Mouse (Mus musculus) skeletal muscle tissue, adult 2 months (tissue): ENCODE results near the gene Itgb2l.
A peak's percentile ranks its signal among the peaks of the same experiment; 100 is the strongest.
"Not testable (repeated sequence)": the region's sequence is repeated elsewhere in the genome, so short reads cannot be mapped to it uniquely, and the experiment has no call there.

Source experiments
- DNase-seq: peaks from one replicate; pipeline ENCODE4 v3.0.0-alpha.2; 2012; ENCODE audit warnings: low read depth, low spot score

Itgb2l gene

DNA sequence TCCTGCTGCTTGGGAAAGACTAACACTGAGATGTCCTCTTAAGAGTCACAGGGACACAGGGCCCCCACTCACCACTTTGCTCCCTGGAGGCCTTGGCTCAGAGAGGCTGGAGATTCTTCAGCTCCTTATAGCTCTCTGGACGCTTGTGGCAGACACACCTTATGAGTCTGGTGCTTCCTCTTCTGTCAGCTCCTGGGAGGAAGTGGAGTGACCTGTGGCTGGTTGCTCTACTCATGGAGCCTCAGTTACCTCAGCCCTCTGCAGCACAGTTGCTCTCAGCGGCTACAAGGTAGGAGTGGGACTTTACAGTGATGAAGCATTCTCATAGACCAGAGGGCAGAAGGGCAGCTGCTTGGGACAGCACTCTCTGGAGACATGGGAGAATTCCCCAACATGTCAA, at the start of gene Itgb2l:
Itgb2l (minus strand) TSS at position 152 of the 400 bp plus-strand sequence.
- no peak for DNase-seq

DNA sequence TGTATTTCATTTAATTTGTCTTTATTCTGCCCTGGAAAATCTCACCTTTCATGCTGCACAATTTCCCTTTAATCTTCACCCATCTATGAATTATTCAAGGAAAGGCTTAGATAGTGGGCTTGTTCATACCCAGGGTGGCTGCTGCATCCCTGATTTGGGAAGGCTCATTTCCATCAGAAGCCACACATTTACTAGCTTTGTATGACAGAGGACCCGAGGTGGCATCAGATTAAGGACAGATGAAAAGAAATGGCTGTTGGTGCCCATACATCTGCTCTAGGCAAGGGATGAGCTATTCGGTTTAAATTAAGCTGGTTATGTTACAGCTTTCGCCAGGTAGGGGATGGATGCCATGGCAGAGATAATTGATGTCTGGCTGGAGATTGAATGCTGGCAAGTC, 48.1 kb upstream of the Itgb2l start:
- no peak for DNase-seq

DNA sequence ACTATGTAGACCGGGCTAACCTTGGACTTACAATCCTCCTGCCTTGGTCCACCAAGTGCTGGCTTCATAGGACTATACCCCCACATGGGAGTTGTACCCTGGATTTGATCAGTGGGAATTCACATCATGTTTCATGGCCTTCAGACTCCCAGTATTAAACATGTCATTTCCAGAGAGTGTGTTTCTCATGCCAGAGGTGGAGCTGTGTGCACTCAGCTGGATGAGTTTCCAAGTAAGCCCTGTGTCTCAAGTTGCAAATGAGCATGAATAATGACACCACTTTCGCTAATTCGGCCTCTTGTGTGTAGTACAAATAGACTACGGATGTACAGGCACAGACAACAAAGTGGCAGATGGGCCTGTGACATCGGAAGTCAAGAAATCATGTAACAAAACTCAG, 44.6 kb upstream of the Itgb2l start:
- no peak for DNase-seq

DNA sequence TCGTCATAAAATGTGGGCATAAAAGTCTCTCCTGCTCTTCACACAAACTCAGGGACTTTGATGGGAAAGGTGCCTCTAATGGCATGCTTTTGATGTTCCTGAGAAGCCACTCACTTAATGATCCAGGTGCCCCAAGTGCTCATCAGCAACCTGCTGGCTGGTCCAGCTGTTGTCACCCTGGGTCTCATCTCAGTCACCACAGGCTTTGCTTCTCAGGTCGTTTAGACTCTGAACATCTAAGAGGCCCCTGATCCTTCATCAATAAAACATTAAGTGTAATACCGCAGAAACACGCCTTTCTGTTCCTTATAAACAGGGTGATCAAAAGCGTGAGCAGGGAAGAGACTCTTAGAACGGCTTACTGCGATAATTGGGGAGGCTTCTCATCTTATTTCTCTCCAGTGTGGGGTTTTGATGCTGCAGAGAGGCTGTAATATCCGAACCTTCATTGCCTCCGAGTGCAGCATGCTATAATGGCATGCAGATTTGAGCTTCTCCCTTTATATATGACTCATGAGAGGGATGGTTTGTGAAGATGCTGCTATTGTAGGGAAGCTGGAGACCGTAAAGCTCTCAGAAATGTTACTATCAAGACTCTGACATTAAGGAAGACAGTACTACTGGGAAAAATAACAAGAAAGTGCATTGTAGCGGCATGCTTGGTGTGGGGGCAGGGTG, 43.7 kb upstream of the Itgb2l start:
- no peak for DNase-seq

DNA sequence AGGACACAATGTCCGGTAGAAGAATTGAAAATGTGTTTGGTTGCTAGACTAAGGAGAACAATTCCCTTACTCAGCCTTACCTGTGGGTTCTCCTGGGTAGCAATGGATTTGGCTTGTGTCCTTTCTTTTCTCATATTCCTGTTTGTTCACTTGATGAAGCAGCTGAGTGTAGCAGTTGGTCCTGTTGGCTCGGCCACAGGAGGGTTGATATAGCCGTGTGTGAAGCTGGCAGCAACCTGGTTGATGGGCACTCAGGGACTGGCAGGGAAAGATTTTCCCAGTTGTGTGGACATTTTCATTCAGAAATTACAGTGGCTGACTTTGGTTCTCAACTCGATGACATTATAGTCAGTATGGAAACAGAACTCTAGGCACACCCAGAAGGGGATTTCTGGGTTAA, 38.4 kb upstream of the Itgb2l start:
- DNase-seq: no peak

DNA sequence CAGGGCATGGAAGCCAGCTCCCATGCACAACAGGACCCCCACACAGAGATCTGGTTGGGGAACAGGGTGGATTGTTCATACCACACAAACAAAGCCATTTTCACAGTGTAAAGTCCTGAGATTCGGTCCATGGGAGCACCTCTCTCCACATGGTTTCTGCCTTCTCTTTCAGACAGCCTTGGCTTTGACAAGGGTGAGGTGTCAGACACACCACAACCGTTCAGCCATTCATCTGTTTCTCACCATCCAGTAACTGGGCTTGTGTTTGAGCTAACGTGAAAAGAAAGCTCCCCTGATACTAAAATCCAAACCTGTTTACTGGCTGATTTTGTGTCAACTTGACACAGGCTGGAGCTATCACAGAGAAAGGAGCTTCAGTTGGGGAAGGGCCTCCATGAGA, 30.8 kb upstream of the Itgb2l start:
- DNase-seq: no peak

DNA sequence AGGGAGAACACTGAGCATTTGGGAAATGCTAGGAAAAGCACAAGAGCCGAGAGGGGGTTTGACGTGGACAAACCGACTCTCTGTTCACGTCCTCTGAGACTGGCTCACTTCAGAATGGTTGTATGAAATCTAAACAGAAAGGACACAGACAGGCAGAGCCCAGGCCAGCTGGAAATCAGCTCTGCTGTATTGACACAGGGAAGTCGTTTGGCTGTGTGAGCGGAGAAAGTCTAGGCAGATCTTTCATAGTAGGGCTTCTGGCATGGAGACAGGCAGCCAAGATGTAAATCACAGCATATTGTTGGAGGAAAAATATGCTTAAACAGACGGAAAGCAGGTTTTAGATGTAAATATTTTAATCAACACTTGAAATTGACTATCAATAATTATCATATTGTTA, 29.4 kb upstream of the Itgb2l start:
- DNase-seq: no peak

DNA sequence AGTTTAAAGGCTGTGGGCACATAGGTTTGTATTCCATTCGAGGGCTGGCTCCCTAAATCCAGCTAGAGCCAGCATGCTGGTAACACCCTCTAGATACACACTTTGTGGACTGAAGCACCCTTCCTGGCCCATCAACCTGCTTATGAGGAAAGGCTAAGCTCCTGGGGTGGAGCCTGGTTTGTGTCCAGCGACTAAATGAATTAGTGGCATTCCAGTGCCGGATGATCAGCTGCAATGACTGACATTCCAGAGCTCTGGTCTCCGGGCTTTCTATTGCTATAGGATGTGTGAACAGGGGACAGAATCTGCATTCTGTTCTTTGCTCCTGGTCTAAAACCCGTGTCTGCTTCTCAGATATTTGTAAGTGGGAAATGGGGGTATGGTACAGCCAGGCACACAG, 28.9 kb upstream of the Itgb2l start:
- DNase-seq: no peak

DNA sequence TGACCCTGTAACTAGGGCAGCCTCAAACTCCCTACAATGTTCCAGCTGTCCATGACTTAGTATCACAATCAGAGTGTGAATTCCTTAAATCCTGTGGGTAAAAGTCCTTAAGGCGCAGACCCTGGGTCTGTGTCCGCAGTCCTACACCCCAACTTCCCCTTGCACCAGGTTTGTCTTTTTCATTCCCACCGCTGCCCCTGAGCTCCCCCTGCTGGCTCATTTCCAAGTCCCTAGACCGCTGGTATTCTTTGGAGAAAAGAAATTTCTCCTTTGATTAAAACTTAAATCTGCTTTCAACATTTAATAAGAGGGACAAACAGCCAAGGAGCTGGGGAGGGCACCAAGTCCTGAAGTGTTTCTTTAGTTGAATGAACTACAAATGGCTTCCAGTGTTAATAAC, 26.2 kb upstream of the Itgb2l start:
- DNase-seq: no peak

DNA sequence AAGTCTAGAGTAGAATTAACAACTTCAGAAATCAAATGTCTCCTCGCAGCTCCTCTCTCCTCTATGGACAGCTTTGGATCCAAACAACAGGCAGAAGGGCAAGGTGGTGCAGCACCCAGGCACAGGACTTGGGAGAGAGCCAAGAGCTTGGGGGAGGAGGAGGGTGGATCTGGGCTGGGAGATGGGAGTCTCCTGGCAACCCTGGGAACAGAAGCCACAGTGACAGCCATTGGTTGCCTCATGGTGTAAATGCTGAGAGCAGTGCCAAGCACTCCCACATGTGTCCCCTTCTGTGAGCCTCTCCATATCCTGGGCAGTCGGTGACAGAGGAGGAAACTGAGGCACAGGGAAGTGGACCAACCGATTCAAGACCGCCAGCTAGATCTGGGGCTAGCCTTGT, 25.3 kb upstream of the Itgb2l start:
- no peak for DNase-seq

DNA sequence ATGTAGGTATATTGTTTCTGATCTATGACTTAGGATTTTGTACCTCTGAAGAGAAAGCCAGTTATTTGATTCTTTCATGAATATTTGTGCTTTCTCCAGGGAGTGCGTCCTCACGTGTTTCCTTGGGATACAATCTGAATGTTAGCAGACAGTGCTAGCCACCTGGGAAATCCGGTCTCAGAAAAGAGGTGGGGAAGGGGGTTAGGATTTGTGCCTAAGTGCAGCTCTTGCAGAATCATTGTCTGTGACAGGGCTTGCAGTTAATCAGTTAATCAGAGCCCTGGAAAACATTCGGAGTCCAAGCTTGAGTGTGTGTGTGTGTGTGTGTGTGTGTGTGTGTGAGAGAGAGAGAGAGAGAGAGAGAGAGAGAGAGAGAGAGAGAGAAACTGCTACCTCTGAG, 24.6 kb upstream of the Itgb2l start:
- no peak for DNase-seq

DNA sequence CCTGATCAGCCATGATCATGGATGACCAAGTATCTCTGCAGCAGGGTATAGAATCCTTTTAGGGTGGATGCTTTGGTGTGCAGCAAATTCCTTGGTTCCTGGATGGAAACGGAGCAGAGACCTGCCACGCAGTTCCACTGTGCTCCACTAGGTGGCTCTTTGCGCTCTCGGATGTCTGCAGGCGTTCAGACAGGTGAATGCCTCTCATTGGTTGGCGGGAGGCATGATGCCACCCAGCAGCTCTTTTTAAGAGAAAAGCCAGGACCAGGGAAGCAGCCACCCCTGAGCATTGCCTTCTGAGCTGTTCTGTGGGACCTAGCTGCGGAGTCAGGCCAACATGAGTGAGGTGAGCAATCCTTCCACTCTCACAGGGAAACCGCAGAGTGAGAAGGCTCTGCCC, 24.0 kb upstream of the Itgb2l start, which contains the start of gene Pcp4:
Pcp4 (plus strand) TSS at position 162 of the 400 bp plus-strand sequence.
- DNase-seq: peak; percentile 16

DNA sequence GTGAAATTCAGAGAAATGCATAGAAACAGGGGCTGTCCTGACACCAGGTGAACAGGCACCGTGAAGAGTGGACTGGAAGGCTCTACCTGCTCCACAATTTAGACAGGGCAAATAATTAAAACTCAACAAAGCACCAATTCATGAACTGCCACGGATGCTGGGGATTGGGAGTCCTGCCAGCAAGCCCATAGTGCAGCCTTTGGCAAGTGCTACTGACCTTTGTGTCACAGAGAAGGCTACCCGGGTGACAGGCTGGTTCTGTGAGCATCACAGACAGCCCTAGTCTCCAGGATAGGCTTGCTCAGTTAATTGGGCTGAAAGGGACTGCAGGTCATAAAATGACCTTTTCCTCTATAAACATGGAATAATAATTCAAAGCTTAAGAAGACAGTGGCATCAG, 17.4 kb upstream of the Itgb2l start:
- no peak for DNase-seq

DNA sequence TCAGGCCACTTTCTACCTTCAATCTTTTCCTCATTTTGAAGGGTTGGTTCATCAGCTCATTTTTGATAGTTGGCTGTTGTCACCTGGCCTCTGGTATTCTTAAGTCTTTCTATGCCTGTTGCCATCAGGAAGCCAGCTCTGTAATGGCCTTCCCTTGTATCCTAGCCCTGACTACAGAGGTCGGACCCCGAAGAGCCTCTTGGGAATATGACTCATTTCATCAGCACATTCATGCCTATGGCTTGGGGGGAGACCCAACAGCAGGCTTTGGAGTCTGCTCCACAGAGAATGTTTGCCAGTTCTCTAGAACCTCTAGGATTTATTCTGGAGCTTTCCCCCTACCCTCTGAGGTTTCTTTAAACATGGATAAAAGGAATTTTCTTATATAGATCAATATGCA, 15.9 kb upstream of the Itgb2l start:
- no peak for DNase-seq

DNA sequence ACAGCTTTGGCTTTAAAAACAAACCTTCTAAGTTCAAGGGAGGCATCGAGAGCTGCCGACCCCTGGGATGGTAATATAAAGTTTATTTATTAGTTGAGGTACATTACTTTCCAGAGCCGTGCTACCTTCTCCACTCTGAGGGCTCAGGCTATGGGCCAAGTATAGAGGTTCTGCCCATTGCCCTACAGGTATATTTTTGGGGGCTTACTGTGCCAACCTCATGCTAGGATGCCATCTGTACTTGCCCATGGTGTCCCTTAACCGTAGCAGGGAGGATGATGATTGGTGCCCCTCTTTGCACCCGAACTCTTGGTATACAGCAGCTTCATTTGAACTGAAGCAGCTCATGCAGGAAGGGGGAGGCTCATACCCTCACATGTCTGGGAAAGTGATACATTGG, 14.2 kb upstream of the Itgb2l start:
- DNase-seq: no peak

DNA sequence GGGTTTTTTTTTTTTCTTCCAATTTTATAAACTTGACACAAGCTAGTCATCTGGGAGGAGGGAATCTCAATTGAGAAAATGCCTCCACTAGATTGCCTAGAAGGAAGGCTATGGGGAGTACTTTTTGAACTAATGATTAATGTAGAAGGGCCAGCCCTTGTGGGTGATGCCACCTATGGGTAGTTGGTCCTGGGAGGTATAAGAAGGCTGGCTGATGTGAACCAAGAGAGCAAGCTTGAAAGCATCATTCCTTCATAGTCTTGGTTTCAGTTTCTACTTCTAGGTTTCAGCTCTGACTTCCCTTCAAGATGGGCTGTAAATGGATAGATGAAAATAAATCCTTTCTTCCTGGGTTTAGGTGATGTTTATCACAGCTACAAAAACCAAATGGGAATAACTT, 10.7 kb upstream of the Itgb2l start:
- DNase-seq: no peak

DNA sequence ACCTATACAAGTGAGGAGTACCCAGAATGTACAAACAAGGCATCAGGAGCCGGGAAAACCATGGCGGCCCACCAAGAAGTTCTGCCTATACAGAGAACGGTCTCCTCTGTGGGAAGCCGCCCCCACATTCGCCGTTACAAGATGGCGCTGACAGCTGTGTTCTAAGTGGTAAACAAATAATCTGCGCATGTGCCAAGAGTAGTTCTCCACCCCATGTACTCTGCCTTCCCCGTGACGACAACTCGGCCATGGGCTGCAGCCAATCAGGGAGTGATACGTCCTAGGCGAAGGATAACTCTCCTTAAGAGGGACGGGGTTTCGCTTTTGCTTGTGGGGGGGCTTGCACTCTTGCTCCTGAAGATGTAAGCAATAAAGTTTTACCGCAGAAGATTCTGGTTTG, 7.5 kb upstream of the Itgb2l start:
- not testable (repeated sequence) for DNase-seq

DNA sequence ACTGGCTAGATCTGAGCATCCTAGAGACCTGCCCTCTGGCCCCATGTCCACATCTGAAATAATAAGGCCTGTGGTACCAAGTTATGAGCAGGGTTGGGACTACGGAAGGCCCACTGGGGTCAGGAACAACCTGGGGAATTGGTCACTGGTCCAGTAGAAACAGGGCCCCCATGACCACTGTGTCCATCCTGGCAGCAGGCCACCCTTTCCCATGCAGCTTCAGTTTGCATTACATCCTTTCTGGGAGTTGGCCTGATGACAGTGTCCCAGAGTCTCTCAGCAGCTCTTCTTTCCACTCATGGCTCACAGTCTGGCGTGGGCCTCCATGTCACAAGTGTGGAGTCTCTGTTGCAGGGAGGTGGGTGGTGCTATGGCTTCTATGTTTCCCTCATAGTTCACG, 1.6 kb downstream of the Itgb2l start:
- no peak for DNase-seq

DNA sequence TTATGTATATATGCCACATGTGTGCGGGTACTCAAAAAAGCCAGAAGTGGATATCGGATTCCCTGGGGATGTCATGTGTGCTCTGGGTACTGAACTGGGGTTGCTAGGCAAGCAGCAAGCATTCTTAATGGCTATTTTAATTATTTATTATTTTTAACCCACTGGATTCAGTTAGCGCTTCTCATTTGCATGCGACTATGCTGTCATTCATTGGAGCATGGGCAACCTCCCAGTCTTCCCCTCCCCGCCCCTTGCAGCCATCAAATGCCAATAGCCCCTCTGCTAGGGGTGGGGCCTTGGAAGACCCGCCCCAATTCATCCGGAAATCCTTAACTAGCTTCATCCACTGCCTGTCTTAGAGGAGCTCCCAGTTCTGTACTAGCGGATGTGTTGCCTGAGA, 2.5 kb downstream of the Itgb2l start:
- no peak for DNase-seq

DNA sequence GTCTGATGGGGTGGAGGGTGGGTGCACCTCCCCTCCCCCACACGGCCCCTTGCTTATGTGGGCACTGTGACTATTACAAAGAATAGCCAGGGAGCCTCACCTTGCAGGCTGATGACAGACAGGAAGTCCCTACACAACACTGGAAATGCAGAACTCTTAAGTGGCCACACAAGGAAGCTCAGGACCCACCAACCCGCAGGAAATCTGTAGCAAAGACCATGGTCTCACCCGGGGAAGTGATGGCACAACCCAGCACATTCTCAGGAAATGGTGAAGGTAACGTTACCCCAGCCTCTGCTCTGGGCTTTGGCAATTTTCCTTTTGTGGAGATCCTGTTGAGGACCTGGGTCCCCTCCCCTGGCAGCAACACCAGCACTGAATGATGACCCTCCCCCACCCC, 3.7 kb downstream of the Itgb2l start:
- DNase-seq: no peak

DNA sequence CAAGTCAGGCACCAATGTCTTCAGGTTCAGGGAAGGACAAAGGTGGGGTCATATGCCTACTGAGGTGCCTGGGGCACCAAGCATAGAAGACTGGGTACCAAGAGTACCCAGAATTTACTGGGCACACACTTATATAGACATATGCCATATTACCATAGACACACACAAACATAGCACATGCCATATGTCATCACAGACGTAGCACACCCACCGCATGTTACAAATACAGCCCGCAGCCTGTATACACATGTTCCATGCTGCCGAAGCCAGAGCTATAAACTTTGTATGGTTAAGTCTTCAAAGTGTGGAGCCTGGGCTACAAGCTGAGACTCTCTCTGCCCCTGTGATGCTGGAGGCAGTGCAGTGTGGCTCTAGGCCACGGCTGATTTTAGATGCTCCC, 4.5 kb downstream of the Itgb2l start:
- no peak for DNase-seq

DNA sequence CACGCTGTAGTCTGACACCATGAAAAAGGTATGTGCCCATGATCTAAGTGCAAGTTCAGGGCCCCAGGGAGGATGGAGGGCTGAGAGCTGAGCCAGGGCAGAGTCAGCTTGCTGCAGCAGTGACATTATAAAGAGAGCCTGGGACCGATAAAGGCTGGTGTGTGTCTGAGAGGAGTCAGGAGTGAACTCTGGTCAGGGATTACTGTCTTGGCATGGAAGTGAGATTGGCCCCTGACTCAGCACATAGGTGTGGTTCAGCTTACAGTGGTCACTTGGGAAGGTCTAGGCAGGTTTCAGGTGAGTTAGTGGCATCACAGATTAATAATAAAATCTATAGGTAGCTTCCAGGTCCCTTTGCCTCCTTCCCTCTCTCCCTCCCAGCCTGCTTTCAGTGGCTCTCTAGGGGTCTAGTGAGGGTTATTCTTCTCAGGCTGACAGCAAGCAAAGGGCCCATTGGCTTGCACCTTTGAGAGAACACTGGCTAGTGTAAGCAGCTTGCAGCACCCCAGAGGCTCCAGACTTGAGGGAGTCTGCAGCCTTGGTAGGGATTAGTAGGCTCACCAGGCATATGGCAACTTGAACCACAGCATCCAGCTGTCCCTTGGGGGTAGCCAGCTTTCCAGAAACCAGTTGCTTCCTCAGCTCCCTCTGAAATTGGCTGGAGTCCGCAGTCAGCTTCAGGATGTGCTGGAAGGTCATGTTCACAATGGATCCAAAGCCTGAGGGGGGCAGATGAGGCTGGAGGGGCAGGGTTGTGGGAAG, 9.2 kb downstream of the Itgb2l start:
- no peak for DNase-seq

DNA sequence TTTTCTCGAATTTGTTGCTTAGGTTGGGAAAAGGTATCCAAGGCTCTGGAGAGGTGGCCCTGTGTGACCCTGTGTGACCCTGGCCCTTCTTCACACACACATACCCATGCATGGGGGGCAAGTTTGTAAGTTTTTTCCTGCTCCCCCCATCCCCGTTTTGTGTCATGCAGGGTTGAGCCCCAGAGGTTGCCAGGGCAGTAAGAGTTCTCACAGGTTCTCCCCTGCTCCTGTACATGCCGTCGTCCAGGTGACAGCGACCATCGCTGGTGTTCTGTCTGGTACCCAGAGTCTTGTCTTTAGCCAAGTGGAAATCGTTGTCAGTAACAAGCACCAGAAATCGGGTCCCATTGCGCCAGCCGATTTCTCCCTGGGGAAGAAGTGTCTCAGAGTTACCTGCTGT, 10.2 kb downstream of the Itgb2l start:
- no peak for DNase-seq
